Mouse (Mus musculus): ENCODE data around the gene Ago4.
A peak's percentile ranks its signal among the peaks of the same experiment; 100 is the strongest.

Gene Ago4

DNA sequence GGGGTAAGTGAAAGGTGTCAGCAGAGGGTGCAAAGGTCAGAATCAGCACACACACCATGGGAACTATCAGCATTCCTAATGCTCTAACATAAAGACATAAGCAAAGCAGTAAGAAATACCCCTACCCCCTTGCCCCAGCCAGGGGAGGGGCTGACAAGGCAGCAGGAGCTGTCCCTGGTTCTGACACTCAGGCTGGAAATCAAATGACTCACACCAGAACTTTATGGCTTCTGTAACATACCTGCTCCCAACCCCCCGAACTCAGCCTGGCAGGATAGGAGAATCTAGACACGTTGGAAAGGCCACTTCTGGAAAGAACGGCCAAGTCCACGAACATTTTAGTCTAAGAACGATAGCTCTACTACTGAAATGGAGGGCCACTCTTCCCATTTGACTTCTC is 60.2 kb downstream of the Ago4 start:
- DNase-seq (ENCODE audit: low read depth, low spot score) = no peak

DNA sequence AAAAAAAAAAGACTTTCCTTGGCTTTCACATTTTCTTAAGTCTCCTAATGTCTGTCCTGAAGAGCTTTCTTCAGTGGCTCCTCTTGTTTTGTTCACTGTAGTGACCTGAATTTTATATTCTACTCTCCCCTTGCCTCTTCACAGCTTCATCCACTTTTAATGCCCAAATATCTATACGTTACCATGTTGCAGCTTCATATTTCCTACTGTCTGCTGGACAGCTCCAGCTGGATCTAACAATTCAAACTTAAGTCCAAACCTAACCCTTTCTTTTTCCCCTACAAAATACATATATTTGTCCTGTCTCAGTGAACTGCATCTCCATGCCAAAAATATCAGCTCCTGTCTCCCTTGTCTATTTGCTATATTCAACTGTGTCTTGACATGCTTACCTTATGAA is 63.9 kb downstream of the Ago4 start:
- DNase-seq (ENCODE audit: low read depth, low spot score) = no peak

DNA sequence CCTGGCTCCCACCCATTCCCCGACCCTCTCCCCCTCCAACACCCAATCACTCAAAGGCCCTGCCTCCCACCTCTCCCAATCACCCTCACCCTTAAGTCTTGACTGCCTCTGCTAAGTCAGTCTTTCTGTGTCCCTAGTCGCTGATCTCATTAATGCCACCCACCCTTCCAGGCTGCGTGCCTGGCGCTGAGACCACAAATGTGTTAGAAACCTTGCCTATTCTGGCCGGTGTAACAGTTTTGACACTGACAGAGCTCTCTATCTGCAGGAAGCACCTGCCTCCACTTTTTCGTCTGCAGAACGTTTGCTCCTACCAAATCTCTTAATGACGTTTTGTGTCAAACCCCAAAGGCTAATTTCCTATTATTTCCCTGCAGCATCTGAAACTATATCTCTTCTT is 64.3 kb downstream of the Ago4 start:
- no peak for DNase-seq (ENCODE audit: low read depth, low spot score)

DNA sequence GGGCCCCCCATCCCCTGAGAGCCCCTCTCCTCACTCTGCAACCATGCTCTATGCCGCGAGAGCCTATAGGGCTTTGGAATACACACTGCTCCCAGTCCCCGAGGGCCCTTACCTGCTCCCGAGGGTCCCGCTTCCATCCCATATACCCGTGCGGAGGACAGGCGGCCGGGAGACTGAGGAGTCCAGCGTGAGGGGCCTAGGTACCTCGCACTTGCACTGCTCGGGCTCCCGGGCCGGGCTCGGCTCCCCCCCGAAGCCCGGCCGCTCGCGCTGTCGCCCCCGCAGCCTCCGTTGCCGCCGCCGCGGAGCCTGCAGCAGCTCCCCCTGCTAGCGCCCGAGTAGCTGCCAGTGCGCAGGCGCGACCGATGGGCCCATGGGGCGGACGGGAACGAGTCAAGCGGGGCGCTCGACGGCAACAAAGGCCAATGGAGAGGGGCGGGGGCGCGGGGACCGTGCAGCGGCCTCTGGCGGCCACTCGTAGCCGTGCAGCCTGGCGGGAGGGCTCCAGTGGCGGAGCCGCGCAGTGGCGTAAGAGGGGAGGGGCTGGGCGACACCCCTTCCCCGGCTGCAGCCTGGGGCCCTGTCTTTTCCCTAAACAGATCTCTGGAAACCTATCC is 64.9 kb downstream of the Ago4 start, which contains the start of gene Ago1:
Gene Ago1, minus strand, starts transcription at position 299 of the 617 bp plus-strand sequence.
- DNase-seq (ENCODE audit: low read depth, low spot score) = peak; percentile 93

DNA sequence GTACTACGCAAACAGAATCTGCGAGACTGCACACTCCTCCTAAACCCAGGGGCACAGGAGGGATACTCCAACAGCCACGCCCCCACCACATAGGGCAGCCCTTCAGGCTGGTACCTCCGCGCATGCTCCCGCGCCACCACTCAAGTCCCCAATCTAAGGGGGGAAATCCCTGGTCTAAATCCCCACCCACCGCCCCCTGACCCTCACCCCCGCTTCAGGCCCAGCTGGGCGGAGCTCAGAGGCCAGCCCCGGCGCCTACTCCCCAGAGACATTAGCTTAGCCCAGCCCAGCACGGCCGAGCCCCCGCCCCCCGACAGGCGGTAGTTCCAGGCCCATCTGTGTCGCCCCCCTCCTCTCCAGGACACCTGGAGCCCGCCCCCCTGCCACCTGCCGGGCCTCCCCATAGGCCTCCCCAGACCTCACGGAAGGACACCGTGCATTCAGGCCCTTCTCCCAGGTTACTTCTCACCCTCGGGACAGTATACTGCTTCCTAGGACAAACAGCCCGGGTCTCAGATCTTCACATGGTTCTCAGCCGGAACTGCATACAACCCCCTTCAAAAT is 65.5 kb downstream of the Ago4 start:
- DNase-seq (ENCODE audit: low read depth, low spot score) = peak; percentile 76

DNA sequence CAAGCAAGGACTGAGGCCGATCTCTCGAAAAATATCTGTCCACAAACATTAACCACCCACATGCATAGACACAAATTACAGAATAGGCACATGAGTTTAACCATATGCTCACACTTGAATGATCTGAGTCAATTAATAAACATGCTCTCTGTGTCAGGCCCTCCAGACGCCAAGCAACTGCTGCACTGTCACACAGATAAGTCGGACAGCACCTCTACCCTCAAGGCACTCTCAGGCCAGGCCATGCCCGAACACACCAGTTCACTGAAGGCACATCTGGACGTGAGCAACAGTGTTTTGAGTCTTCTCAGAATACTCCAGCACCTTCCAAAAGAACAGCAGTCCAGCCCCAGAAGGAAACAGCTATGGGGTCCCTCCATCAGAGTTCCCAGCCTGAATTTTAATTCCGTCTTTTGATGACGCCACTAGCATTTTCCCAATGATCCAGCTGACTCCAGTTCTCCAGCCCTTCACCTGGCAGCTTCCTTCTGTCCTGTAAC is 67.0 kb downstream of the Ago4 start:
- DNase-seq (ENCODE audit: low read depth, low spot score) = no peak

DNA sequence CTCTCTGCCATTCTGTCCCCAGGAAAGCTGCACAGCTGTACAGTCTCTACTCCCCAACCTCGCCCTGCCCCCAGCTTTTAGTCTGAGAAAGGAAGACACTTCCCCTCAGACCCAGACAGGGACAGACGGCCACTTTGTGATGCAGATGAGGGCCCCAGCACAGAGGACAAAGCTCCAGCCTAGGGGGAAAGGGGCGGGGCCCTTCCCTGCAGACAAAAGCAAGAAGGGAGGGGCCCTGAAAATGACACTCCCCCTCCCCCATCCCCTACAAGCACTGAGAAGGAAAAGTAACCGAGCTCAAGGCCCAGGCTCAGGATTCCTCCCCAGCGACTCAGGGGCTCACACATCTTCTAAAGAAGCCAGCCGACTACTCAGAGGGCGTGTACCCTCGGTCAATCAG is 67.4 kb downstream of the Ago4 start:
- peak; percentile 70 for DNase-seq (ENCODE audit: low read depth, low spot score)

DNA sequence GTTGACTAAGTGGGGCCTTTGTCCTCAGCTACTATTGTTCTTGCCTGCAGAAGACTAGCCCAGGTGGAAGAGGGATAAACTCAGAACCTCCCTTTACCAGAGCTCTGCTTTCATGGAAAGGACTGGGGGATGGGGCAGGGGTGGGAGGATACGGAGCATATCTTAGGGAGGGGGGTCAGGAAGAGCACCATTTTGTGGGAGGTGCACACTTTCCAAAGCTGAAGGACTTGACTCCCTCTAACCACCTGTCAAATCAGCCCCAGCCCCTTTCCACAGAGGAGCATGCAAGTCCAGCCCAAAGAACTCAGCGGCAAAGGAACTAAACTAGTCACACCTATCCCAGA is 68.4 kb downstream of the Ago4 start:
- DNase-seq (ENCODE audit: low read depth, low spot score) = no peak

DNA sequence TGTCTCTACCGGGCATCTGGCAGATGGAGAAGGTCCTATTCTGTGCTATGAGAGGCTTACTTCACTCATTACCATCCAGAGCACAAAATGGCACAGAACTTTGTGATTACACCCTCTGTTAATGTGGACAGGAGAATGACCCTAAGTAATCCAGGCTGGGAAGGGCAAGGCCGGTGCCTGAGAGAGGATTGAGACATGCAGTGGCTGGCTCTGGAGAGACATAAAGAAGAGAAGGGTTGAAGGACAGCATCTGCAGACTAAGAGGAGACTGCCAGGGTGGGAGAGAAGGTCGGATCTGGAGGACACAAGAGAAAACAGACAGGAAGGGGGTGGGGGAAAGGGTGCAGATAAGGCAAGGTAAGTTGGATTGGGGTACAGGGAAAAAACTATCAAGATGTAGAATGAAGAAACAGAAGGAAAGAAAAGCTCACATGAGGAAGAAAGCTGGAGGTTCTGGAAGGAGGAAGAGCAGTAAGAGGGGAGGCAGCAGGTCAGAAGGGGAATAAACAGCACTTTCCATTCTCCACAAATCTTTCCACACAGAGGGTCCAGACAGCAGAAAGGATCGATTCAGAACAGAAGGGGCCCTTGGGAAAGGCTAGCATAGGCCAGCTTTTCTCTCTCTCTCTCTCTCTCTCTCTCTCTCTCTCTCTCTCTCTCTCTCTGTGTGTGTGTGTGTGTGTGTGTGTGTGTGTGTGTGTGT is 68.9 kb downstream of the Ago4 start:
- DNase-seq (ENCODE audit: low read depth, low spot score) = no peak

DNA sequence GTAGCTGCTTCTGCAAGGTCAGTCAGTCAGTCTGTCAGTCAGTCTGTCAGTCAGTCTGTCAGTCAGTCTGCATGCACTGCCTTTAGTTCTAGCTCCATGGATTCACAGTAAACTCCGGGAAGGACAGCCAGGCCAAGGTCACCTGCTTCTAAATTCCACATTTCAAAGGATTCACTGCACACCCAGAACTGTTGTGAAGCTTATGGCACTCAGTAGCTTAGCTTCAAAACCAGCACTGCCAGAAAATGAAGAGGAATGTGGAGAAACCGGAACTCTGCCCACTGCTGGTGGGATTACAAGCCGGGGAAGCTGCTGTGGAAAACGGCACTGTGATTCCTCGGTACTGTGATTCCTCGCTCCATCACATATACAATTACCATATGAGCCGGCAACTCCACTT is 77.8 kb downstream of the Ago4 start:
- no peak for DNase-seq (ENCODE audit: low read depth, low spot score)

DNA sequence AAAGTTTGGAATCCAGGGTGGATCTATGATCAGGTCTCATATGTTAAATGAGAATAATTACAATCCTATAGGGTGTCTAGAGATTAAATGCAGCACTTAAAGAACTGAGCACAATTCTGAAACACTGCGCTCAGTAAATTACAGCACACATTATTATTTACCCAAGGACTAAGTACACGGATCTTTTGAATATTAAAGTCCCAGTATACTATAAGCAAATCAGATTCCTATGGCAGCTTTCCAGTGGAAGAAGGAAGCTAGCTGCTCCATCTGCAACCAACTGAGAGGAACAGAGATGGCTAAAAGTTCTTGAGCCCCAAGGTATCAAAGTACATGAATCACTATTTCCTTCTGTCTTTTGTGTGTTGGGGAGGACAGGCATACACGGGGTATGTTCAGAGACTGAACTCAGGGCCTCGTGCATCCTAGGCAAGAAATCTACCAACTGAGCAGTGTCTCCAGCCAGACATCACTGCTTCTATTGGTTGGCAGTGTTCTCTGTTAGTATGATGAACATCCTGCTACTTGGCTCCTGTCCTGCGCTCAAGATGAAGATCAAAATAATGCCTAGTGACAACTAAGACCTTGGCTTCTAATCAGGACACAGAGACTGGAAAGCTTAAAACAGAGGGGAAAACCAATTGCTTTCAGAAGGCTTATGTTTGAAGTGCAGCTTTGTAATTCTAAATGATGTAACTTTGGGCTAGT is 78.6 kb downstream of the Ago4 start:
- DNase-seq (ENCODE audit: low read depth, low spot score) = no peak

DNA sequence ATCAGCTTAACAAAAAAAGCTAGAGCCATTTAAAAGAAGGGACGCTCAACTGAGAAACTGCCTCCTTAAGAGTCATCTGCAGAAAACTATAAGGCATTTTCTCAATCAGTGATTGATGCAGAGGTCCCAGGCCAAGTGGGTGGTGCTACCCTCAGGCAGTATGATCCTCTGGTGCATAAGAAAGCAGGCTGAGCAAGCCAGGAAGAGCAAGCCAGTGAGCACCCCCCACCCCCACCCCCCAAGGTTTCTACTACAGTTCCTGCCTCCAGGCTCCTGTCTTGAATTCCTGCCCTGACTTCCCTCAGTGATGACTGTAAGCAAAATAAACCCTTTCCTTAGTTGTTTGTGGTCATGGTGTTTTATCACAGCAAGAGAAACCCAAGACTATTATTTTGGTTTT is 83.0 kb downstream of the Ago4 start:
- no peak for DNase-seq (ENCODE audit: low read depth, low spot score)

DNA sequence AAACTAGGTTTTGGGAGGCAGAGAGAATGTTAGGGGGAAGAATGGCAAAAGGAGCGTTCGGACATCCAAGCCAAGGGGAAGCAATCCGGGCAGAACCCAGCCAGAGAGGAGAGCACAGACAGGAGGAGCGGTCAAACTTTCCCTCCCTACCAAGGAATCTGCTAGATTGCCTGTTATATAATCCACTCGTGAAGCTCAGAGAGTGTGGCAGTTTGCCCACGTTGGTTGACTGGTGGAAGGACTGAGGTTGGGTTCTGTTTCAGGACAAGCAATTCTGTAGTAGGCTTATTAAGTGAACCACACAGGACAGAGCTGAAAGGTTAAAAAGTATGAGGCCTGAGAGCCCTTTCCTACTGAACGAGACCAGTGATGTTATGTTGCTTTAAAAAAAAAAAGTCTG is 86.1 kb downstream of the Ago4 start:
- DNase-seq (ENCODE audit: low read depth, low spot score) = no peak

DNA sequence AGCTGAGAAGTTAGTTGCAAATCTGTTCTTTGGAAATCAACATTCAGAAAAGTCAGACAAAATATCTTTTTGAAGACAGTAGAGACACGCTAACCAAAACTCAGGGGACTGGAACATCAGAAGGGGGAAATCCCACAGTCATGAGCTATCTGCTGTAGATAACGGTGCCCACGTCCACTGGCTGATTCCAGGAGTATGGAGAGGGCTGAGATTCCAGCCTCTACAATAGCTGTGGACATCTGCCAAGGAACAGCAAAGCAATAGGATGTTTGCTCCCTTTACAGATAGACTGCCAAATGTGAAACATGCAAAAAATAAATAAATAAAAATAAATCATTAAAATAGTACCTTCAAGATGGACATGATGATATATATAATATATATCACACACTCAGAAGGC is 88.7 kb downstream of the Ago4 start:
- no peak for DNase-seq (ENCODE audit: low read depth, low spot score)
